Mouse (Mus musculus) liver, embryonic 14.5 days (tissue): ENCODE results near the gene Cntn5.

Experiments
- CTCF ChIP-seq: IDR thresholded peaks from 2 replicates; pipeline ENCODE4 v1.5.1; 2016; ENCODE audit warnings: antibody characterized with exemption, low read depth, control low read depth
- EP300 ChIP-seq: IDR thresholded peaks from 2 replicates; pipeline ENCODE4 v1.6.1; 2016; ENCODE audit warnings: antibody characterized with exemption, low read depth

DNA sequence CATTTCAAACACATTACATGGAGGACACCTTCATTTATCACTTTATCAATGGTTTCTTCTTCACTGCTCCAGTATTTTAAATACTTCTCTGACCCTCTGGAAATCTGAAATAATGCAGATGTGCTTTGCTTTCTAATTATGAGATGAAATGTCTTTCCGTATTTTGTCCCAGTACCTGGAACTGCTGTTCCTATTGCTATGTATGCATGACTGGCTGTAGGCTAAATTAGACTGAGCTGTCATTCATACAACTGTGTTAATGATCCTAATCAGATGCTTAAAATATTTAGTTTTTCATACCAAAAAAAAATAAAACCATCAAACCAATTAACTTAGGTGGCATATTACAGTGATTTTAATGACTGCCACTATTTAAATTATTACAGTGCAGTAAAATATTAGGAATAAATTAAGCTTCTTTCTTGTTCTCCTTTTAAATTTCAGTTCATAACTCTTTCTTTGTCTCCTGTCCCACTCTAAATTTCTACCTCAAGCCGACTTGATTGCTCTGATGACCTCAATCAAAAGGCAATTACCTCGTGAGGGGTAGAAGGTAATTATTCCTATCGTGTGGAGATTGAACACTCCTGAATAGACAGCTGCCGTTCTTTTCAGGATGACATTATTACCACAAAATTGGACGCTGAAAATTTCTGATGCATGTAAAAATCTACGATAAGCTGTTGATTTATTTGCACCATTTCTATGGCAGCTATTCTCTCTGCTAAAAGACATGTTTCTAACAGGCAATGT lies 378.5 kb downstream of the Cntn5 start:
- TF ChIP-seq CTCF (no peak), EP300 (no peak)
